Mouse (Mus musculus) colon, adult 2 months (tissue): ENCODE measurements around the gene C9. TPM values are rescaled to one million over a fixed set of nuclear protein-coding genes. Genes with fewer than 3 reads are reported as not detected.

Experiments
- polyA plus RNA-seq: library from polyadenylated mRNA; depleted of rRNA; stranded (reverse); fragments of >200 nt; gene quantifications from 2 replicates; pipeline ENCODE4 v1.2.3, GENCODE M21; 2012; rRNA removed

Gene C9
- polyA plus RNA-seq: not detected in 2 replicates

GRCm38 (mm10) chr15:6445135-6445534 is at the start of gene C9:
Gene C9, plus strand, starts transcription at chr15:6445327.

DNA sequence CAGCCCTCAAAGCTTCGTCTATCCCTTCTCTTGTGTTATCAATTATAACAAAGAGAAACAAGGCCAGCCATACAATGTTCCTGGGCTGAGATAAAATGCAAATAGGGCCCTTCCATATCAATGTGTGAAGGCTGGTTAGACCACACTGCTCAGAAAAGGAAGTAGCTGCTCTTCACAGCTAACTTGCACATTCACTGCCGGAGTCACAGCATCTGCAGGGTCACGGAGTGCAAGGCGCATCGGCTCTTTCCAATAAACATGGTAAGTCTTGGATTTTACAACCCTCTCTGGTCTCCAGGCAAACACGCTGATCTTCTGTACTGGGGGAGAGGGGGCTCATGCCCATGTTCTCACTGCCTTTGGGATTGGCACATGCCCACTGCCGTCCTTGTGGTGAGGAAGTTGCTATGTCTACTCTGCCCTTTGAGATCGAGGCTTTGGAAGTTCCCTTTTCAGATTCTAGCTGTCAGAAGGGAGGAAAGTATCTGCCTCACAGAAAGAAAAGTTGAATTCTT is 77.6 kb downstream of the C9 start, which contains the start of gene Fyb:
Gene Fyb (plus strand): TSS at position 201 of the 515 bp plus-strand sequence.

Other genes starting within 250 kb of the C9 start
- gene Dab2, start 145.5 kb upstream of the C9 start, polyA plus RNA-seq: 12.4 and 15.6 TPM in 2 replicates
- 119 TPM in 2 replicates for gene Fyb, start 77.5 kb downstream of the C9 start, polyA plus RNA-seq